Mouse (Mus musculus): ENCODE results near the gene Cfap73. TPM values are rescaled to one million over a fixed set of nuclear protein-coding genes. Genes with fewer than 3 reads are reported as not detected.

The Cfap73 gene
- polyA plus RNA-seq, 1 experiment from 2014 or later = 0.51 TPM

- Histone ChIP-seq H3K4me3 (ENCODE audit: low read length) (no peak overlapping the region), H3K36me3 (ENCODE audit: control insufficient read depth, insufficient read depth, low read length) (peaks cover 61% of the 10 kb centered on the region), H3K27ac (ENCODE audit: low read depth, low read length) (0 out of 2 replicates have a peak overlapping the region, but pooled peaks have one; percentile 17), H3K9me3 (ENCODE audit: control insufficient read depth, low read length) (no peaks in the 10 kb centered on the region), H3K4me1 (ENCODE audit: control insufficient read depth, insufficient read depth, low read depth, low read length) (no peaks in the 10 kb centered on the region), H3K4me2 (ENCODE audit: low read length) (no peak overlapping the region), H3K27me3 (replicated peaks; ENCODE audit: control insufficient read depth, insufficient read depth, low read length) (no peaks in the 10 kb centered on the region), H3K9ac (ENCODE audit: low read depth, low read length) (no peak overlapping the region)
- 87% methylated on average over 10 of the region's 10 CpGs for WGBS
- ATAC-seq = no peak
These were observed 12.2 kb downstream of the Cfap73 start for GRCm38 (mm10) chr5:120621846-120622197.

- H3K9me3 ChIP-seq (ENCODE audit: control insufficient read depth, low read length) = no peaks in the 10 kb centered on the region
- H3K4me2 ChIP-seq (ENCODE audit: low read length) = no peak overlapping the region
- no peak overlapping the region for H3K4me3 ChIP-seq (ENCODE audit: low read length)
- H3K27me3 ChIP-seq (replicated peaks; ENCODE audit: control insufficient read depth, insufficient read depth, low read length) = no peaks in the 10 kb centered on the region
- WGBS = 90% methylated on average over 23 of the region's 23 CpGs
- ATAC-seq = no peak
- H3K27ac ChIP-seq (ENCODE audit: low read depth, low read length) = no peak overlapping the region
- peaks cover 55% of the 10 kb centered on the region for H3K36me3 ChIP-seq (ENCODE audit: control insufficient read depth, insufficient read depth, low read length)
- no peaks in the 10 kb centered on the region for H3K4me1 ChIP-seq (ENCODE audit: control insufficient read depth, insufficient read depth, low read depth, low read length)
- H3K9ac ChIP-seq (ENCODE audit: low read depth, low read length) = no peak overlapping the region
These were observed 12.8 kb downstream of the Cfap73 start for GRCm38 (mm10) chr5:120621078-120621765.

GRCm38 (mm10) chr5:120620375-120621077, 13.5 kb downstream of the Cfap73 start:
- H3K4me3 ChIP-seq (ENCODE audit: low read length) = no peak overlapping the region
- H3K27me3 ChIP-seq (replicated peaks; ENCODE audit: control insufficient read depth, insufficient read depth, low read length) = no peaks in the 10 kb centered on the region
- no peak for ATAC-seq
- no peak overlapping the region for H3K4me2 ChIP-seq (ENCODE audit: low read length)
- H3K36me3 ChIP-seq (ENCODE audit: control insufficient read depth, insufficient read depth, low read length) = peaks cover 51% of the 10 kb centered on the region
- H3K4me1 ChIP-seq (ENCODE audit: control insufficient read depth, insufficient read depth, low read depth, low read length) = no peaks in the 10 kb centered on the region
- H3K27ac ChIP-seq (ENCODE audit: low read depth, low read length) = no peak overlapping the region
- WGBS = 71% methylated on average over 18 of the region's 18 CpGs
- no peaks in the 10 kb centered on the region for H3K9me3 ChIP-seq (ENCODE audit: control insufficient read depth, low read length)
- no peak overlapping the region for H3K9ac ChIP-seq (ENCODE audit: low read depth, low read length)

GRCm38 (mm10) chr5:120619201-120619600, 14.8 kb downstream of the Cfap73 start:
- Histone ChIP-seq H3K36me3 (ENCODE audit: control insufficient read depth, insufficient read depth, low read length) (peaks cover 45% of the 10 kb centered on the region), H3K27ac (ENCODE audit: low read depth, low read length) (no peak overlapping the region), H3K4me2 (ENCODE audit: low read length) (no peak overlapping the region), H3K4me3 (ENCODE audit: low read length) (no peak overlapping the region), H3K4me1 (ENCODE audit: control insufficient read depth, insufficient read depth, low read depth, low read length) (peaks cover under 1% of the 10 kb centered on the region; the same call in 1 of the 2 replicates), H3K27me3 (replicated peaks; ENCODE audit: control insufficient read depth, insufficient read depth, low read length) (no peaks in the 10 kb centered on the region), H3K9ac (ENCODE audit: low read depth, low read length) (no peak overlapping the region), H3K9me3 (ENCODE audit: control insufficient read depth, low read length) (no peaks in the 10 kb centered on the region)
- WGBS = 18% methylated on average over 5 of the region's 5 CpGs
- no peak for ATAC-seq

GRCm38 (mm10) chr5:120618778-120619177, 15.3 kb downstream of the Cfap73 start:
- Histone ChIP-seq H3K9me3 (ENCODE audit: control insufficient read depth, low read length) (no peaks in the 10 kb centered on the region), H3K4me1 (ENCODE audit: control insufficient read depth, insufficient read depth, low read depth, low read length) (peaks cover 4% of the 10 kb centered on the region), H3K27ac (ENCODE audit: low read depth, low read length) (no peak overlapping the region), H3K4me3 (ENCODE audit: low read length) (no peak overlapping the region), H3K36me3 (ENCODE audit: control insufficient read depth, insufficient read depth, low read length) (peaks cover 40% of the 10 kb centered on the region), H3K9ac (ENCODE audit: low read depth, low read length) (no peak overlapping the region), H3K4me2 (ENCODE audit: low read length) (no peak overlapping the region), H3K27me3 (replicated peaks; ENCODE audit: control insufficient read depth, insufficient read depth, low read length) (no peaks in the 10 kb centered on the region)
- 88% methylated on average over 12 of the region's 12 CpGs for WGBS
- ATAC-seq = no peak

- Histone ChIP-seq H3K4me2 (ENCODE audit: low read length) (no peak overlapping the region), H3K9me3 (ENCODE audit: control insufficient read depth, low read length) (no peaks in the 10 kb centered on the region), H3K9ac (ENCODE audit: low read depth, low read length) (no peak overlapping the region), H3K27ac (ENCODE audit: low read depth, low read length) (no peak overlapping the region), H3K4me1 (ENCODE audit: control insufficient read depth, insufficient read depth, low read depth, low read length) (peaks cover 13% of the 10 kb centered on the region), H3K36me3 (ENCODE audit: control insufficient read depth, insufficient read depth, low read length) (peaks cover 28% of the 10 kb centered on the region), H3K4me3 (ENCODE audit: low read length) (no peak overlapping the region), H3K27me3 (replicated peaks; ENCODE audit: control insufficient read depth, insufficient read depth, low read length) (no peaks in the 10 kb centered on the region)
- WGBS = 95% methylated on average over 4 of the region's 4 CpGs
- ATAC-seq = no peak
These were observed 18.1 kb downstream of the Cfap73 start for GRCm38 (mm10) chr5:120615903-120616302.

GRCm38 (mm10) chr5:120612822-120613604, 21.0 kb downstream of the Cfap73 start:
- H3K27ac ChIP-seq (ENCODE audit: low read depth, low read length) = peak overlapping the region; percentile 91
- H3K36me3 ChIP-seq (ENCODE audit: control insufficient read depth, insufficient read depth, low read length) = peaks cover 8% of the 10 kb centered on the region
- peak overlapping the region; percentile 90 for H3K4me2 ChIP-seq (ENCODE audit: low read length)
- ATAC-seq = peak; percentile 94
- WGBS = under 1% methylated on average over 69 of the region's 69 CpGs
- H3K4me3 ChIP-seq (ENCODE audit: low read length) = peak overlapping the region; percentile 84
- peak overlapping the region; percentile 78 for H3K9ac ChIP-seq (ENCODE audit: low read depth, low read length)
- H3K4me1 ChIP-seq (ENCODE audit: control insufficient read depth, insufficient read depth, low read depth, low read length) = peaks cover 17% of the 10 kb centered on the region
- H3K27me3 ChIP-seq (replicated peaks; ENCODE audit: control insufficient read depth, insufficient read depth, low read length) = no peaks in the 10 kb centered on the region
- H3K9me3 ChIP-seq (ENCODE audit: control insufficient read depth, low read length) = no peaks in the 10 kb centered on the region

- Histone ChIP-seq H3K4me1 (ENCODE audit: control insufficient read depth, insufficient read depth, low read depth, low read length) (peaks cover 17% of the 10 kb centered on the region), H3K9me3 (ENCODE audit: control insufficient read depth, low read length) (no peaks in the 10 kb centered on the region), H3K4me2 (ENCODE audit: low read length) (peak within 1 kb of the TSS; percentile 90), H3K4me3 (ENCODE audit: low read length) (peak within 1 kb of the TSS; percentile 84), H3K27ac (ENCODE audit: low read depth, low read length) (peak within 1 kb of the TSS; percentile 91), H3K27me3 (replicated peaks; ENCODE audit: control insufficient read depth, insufficient read depth, low read length) (no peaks in the 10 kb centered on the region), H3K9ac (ENCODE audit: low read depth, low read length) (peak within 1 kb of the TSS; percentile 78), H3K36me3 (ENCODE audit: control insufficient read depth, insufficient read depth, low read length) (peaks cover 5% of the 10 kb centered on the region; the same call in 1 of the 2 replicates)
- ATAC-seq = peak; percentile 83
- WGBS = 0% methylated on average over 22 of the region's 22 CpGs
These were observed 21.6 kb downstream of the Cfap73 start, which contains the start of the genes Rita1 and Ddx54 for GRCm38 (mm10) chr5:120612442-120612821. TSS of gene Rita1 (minus strand) at chr5:120612589. TSS of gene Ddx54 (plus strand) at chr5:120612739.

- H3K36me3 ChIP-seq (ENCODE audit: control insufficient read depth, insufficient read depth, low read length) = no peaks in the 10 kb centered on the region
- H3K4me3 ChIP-seq (ENCODE audit: low read length) = peak overlapping the region; percentile 84
These were observed 22.6 kb downstream of the Cfap73 start for GRCm38 (mm10) chr5:120611416-120611815.

More at GRCm38 (mm10) chr5:120611416-120611815, 22.6 kb downstream of the Cfap73 start:
- Histone ChIP-seq H3K4me1 (ENCODE audit: control insufficient read depth, insufficient read depth, low read depth, low read length) (peaks cover 17% of the 10 kb centered on the region), H3K4me2 (ENCODE audit: low read length) (peak overlapping the region; percentile 60), H3K27me3 (replicated peaks; ENCODE audit: control insufficient read depth, insufficient read depth, low read length) (no peaks in the 10 kb centered on the region), H3K9me3 (ENCODE audit: control insufficient read depth, low read length) (no peaks in the 10 kb centered on the region), H3K27ac (ENCODE audit: low read depth, low read length) (no peak overlapping the region), H3K9ac (ENCODE audit: low read depth, low read length) (peak overlapping the region; percentile 63)
- no peak for ATAC-seq
- 46% methylated on average over 8 of the region's 8 CpGs for WGBS

All from hindbrain, embryonic 16.5 days (tissue).